Mouse (Mus musculus): ENCODE results near the gene Rbfox1. TPM values are rescaled to one million over a fixed set of nuclear protein-coding genes. Genes with fewer than 3 reads are reported as not detected.

Rbfox1 gene
- not detected in 2 replicates for total RNA-seq (2012; rRNA removed)
- polyA plus RNA-seq (2012; ENCODE audit: insufficient read depth in 1 of 2, insufficient read length in 2 of 2, low read depth in 1 of 2, low replicate concordance in 2 of 2, missing spikeins in 1 of 2): not detected

DNA sequence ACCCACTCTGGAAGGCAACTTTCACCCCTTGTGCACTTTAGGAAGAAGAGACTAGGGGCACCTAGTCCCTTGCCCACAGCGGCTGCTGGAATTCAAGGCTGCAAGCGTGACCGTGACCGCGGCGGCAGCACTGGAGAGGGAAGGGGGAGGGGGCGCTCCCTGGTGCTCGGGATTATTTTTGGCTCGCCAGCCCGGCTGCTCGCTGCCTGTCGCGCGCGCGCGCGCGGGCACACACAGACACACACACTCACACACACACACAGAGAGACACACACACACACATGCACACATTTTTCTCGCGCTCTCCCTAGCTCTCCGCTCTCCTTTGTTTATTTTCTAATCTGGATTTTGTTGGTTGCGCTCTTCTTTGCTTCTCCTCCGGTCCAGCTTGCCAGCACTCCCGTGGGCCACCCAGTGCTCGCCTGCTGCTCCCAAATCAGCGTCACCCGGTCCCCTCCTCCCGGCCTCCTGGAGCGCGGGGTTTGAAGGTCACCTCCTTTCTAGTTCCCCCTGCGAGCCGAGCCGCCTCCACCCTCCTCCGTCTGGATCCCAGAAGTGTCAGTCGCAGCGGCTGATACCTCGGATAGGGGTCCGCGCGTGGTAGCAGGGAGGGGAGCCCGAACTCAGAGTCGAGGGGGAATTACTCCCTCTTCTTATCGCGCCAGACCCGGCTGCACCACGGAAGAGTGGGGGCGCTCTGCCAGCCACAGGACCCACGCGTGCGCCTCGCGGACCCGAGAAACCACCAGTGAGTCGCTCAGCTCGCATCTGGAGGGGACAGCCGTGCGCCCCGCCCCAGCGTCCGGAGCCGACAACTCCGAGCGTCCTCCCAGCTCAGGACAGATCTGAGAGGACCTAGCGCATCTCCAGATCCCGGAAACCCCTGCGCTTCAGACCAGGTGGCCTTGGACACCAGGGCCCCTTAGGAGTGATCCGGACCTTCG is at the start of gene Rbfox1:
Rbfox1 (plus strand) TSS at position 610 of the 944 bp plus-strand sequence.
- no peaks in the 10 kb centered on the region for H3K27me3 ChIP-seq (ENCODE audit: control insufficient read depth in 1 of 2, insufficient read depth in 2 of 2, low read length in 2 of 2)
- no peak within 1 kb of the TSS for H3K9ac ChIP-seq (ENCODE audit: control insufficient read depth, low read depth, low read length, poor library complexity, severe bottlenecking)
- no peaks in the 10 kb centered on the region for H3K9me3 ChIP-seq (replicated peaks; ENCODE audit: insufficient read depth, low read length)
- TF ChIP-seq POLR2A (IDR thresholded peaks at IDR 0.05; ENCODE audit: control insufficient read depth in 1 of 2, insufficient read depth in 1 of 2, low read depth in 1 of 2, low read length in 2 of 2, poor library complexity in 1 of 2) (no peak), ELF1 (IDR thresholded peaks at IDR 0.05; ENCODE audit: low read depth, low read length) (no peak), CTCF (IDR thresholded peaks at IDR 0.05 in 2 of 3, conservative IDR thresholded peaks at IDR 0.05 in 1 of 3; ENCODE audit: control insufficient read depth in 1 of 3, insufficient read depth in 1 of 3, low read depth in 2 of 3, low read length in 3 of 3, poor library complexity in 1 of 3, severe bottlenecking in 1 of 3) (no peak), ZMIZ1 (IDR thresholded peaks at IDR 0.05; ENCODE audit: low read depth, low read length) (no peak), MAX (IDR thresholded peaks at IDR 0.05; ENCODE audit: low read length) (no peak), GATA1 (IDR thresholded peaks at IDR 0.05; ENCODE audit: low read depth, low read length) (no peak), POLR2AphosphoS2 (IDR thresholded peaks at IDR 0.05; ENCODE audit: low read length) (no peak), BHLHE40 (IDR thresholded peaks at IDR 0.05; ENCODE audit: borderline replicate concordance, low read depth, low read length) (no peak), MXI1 (IDR thresholded peaks at IDR 0.05; ENCODE audit: low read depth, low read length) (no peak), NELFE (IDR thresholded peaks at IDR 0.05; ENCODE audit: low read depth, low read length) (no peak), RCOR1 (IDR thresholded peaks at IDR 0.05; ENCODE audit: low read depth, low read length) (no peak), NRF1 (IDR thresholded peaks at IDR 0.05; ENCODE audit: insufficient read depth, low read depth, low read length, poor library complexity, severe bottlenecking) (no peak)
- no peak within 1 kb of the TSS for H3K27ac ChIP-seq (ENCODE audit: control insufficient read depth, low read depth, low read length)
- H3K36me3 ChIP-seq (ENCODE audit: control insufficient read depth in 1 of 2, insufficient read depth in 2 of 2, low read length in 2 of 2): no peaks in the 10 kb centered on the region
- H3K4me1 ChIP-seq (ENCODE audit: control insufficient read depth in 1 of 2, insufficient read depth in 2 of 2, low read length in 2 of 2): no peaks in the 10 kb centered on the region
- no peak for DNase-seq (ENCODE audit: low read depth, low spot score)
- H3K4me3 ChIP-seq (ENCODE audit: control insufficient read depth in 1 of 2, insufficient read depth in 1 of 2, low read depth in 2 of 2, low read length in 2 of 2): no peak within 1 kb of the TSS
- H3K79me2 ChIP-seq (ENCODE audit: control insufficient read depth, insufficient read depth, low read length, poor library complexity): no peaks in the 10 kb centered on the region

DNA sequence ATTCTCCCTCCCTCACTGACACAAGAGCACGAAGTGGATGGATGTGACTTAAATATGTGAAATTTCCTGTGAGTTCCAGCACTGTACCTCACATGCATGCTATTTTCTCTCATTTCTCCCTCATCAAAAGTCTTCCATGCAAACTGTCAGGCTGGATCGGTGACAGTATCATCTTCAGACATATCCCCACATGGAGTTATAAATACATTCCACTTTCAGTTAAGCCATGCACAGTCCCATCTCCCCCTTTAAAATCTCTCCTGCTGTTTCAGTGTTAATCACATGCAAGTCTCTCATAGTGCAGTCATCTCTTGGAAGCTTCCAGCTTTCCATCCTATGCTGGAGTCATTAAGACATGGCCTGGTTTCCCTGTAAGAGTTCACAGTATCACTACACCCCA is 48.4 kb upstream of the Rbfox1 start:
- no peak for DNase-seq (ENCODE audit: low read depth, low spot score)
- no peaks in the 10 kb centered on the region for H3K79me2 ChIP-seq (ENCODE audit: control insufficient read depth, insufficient read depth, low read length, poor library complexity)
- no peak for TF ChIP-seq GATA1 (IDR thresholded peaks at IDR 0.05; ENCODE audit: low read depth, low read length)
- TF ChIP-seq POLR2AphosphoS5 (IDR thresholded peaks at IDR 0.05; ENCODE audit: borderline replicate concordance, low read depth, low read length): no peak
- TF ChIP-seq CHD1 (IDR thresholded peaks at IDR 0.05; ENCODE audit: low read depth, low read length): no peak
- no peak for TF ChIP-seq JUND (IDR thresholded peaks at IDR 0.05; ENCODE audit: low read depth, low read length)
- no peak for TF ChIP-seq ZNF384 (IDR thresholded peaks at IDR 0.05; ENCODE audit: low read depth, low read length)
- no peak for TF ChIP-seq UBTF (IDR thresholded peaks at IDR 0.05; ENCODE audit: borderline replicate concordance, insufficient read depth, low read depth, low read length)
- no peak for TF ChIP-seq MAZ (IDR thresholded peaks at IDR 0.05; ENCODE audit: low read depth, low read length)
- TF ChIP-seq CTCF (IDR thresholded peaks at IDR 0.05 in 2 of 3, conservative IDR thresholded peaks at IDR 0.05 in 1 of 3; ENCODE audit: control insufficient read depth in 1 of 3, insufficient read depth in 1 of 3, low read depth in 2 of 3, low read length in 3 of 3, poor library complexity in 1 of 3, severe bottlenecking in 1 of 3): no peak
- no peak for TF ChIP-seq MXI1 (IDR thresholded peaks at IDR 0.05; ENCODE audit: low read depth, low read length)
- TF ChIP-seq NELFE (IDR thresholded peaks at IDR 0.05; ENCODE audit: low read depth, low read length): no peak
- TF ChIP-seq ELF1 (IDR thresholded peaks at IDR 0.05; ENCODE audit: low read depth, low read length): no peak
- TF ChIP-seq POLR2A (IDR thresholded peaks at IDR 0.05; ENCODE audit: control insufficient read depth in 1 of 2, insufficient read depth in 1 of 2, low read depth in 1 of 2, low read length in 2 of 2, poor library complexity in 1 of 2): no peak
- no peak for TF ChIP-seq E2F4 (IDR thresholded peaks at IDR 0.05; ENCODE audit: borderline replicate concordance, low read depth, low read length)
- TF ChIP-seq SMC3 (IDR thresholded peaks at IDR 0.05; ENCODE audit: low read depth, low read length): no peak
- TF ChIP-seq MYC (IDR thresholded peaks at IDR 0.05; ENCODE audit: low read depth, low read length): no peak
- no peak for TF ChIP-seq GABPA (IDR thresholded peaks at IDR 0.05; ENCODE audit: low read depth, low read length)
- TF ChIP-seq ZKSCAN1 (IDR thresholded peaks at IDR 0.05; ENCODE audit: low read depth, low read length): no peak
- H3K4me3 ChIP-seq (ENCODE audit: control insufficient read depth in 1 of 2, insufficient read depth in 1 of 2, low read depth in 2 of 2, low read length in 2 of 2): no peak overlapping the region
- H3K27ac ChIP-seq (ENCODE audit: control insufficient read depth, low read depth, low read length): no peak overlapping the region
- no peaks in the 10 kb centered on the region for H3K27me3 ChIP-seq (ENCODE audit: control insufficient read depth in 1 of 2, insufficient read depth in 2 of 2, low read length in 2 of 2)
- H3K9me3 ChIP-seq (replicated peaks; ENCODE audit: insufficient read depth, low read length): no peaks in the 10 kb centered on the region
- no peaks in the 10 kb centered on the region for H3K36me3 ChIP-seq (ENCODE audit: control insufficient read depth in 1 of 2, insufficient read depth in 2 of 2, low read length in 2 of 2)
- H3K4me1 ChIP-seq (ENCODE audit: control insufficient read depth in 1 of 2, insufficient read depth in 2 of 2, low read length in 2 of 2): no peaks in the 10 kb centered on the region
- no peak overlapping the region for H3K9ac ChIP-seq (ENCODE audit: control insufficient read depth, low read depth, low read length, poor library complexity, severe bottlenecking)
